Mouse (Mus musculus) frontal cortex, adult 2 months (tissue): ENCODE results near the gene Hic2. TPM values are rescaled to one million over a fixed set of nuclear protein-coding genes. Genes with fewer than 3 reads are reported as not detected.

Experiments used
- DNase-seq, 2 experiments: peaks; one replicate each; pipeline ENCODE4 v3.0.0; 2022; ENCODE audit warnings: low spot score in 1 of 2; ENCODE audit errors: extremely low spot score in 1 of 2
- polyA plus RNA-seq: library from polyadenylated mRNA; depleted of rRNA; stranded (reverse); fragments of >200 nt; gene quantifications from 2 replicates; pipeline ENCODE4 v1.2.3, GENCODE M21; 2012; rRNA removed

Hic2 gene
- polyA plus RNA-seq, 1 experiment, result 5.8 TPM

- DNase-seq, result no peak
These were observed 38.5 kb downstream of the Hic2 start for GRCm38 (mm10) chr16:17271856-17272255.

DNA sequence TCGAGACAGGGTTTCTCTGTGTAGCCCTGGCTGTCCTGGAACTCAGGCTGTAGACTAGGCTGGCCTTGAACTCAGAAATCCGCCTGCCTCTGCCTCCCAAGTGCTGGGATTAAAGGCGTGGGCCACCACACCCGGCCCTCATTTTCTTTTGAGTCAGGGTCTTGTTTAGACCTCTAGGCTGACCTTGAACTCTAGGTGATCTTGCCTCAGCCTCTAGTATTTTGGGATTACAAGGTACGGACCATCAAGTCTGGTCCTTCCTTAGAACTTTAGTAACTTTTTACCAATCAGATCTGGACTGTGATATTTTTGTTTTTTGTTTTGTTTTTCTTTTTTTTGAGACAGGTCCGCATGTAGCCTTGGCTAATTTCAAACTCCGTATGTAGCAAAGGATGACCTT is 42.3 kb downstream of the Hic2 start, which contains the start of gene Tmem191c:
Tmem191c (plus strand) TSS at position 357 of the 400 bp plus-strand sequence.
- DNase-seq, result no peak

DNA sequence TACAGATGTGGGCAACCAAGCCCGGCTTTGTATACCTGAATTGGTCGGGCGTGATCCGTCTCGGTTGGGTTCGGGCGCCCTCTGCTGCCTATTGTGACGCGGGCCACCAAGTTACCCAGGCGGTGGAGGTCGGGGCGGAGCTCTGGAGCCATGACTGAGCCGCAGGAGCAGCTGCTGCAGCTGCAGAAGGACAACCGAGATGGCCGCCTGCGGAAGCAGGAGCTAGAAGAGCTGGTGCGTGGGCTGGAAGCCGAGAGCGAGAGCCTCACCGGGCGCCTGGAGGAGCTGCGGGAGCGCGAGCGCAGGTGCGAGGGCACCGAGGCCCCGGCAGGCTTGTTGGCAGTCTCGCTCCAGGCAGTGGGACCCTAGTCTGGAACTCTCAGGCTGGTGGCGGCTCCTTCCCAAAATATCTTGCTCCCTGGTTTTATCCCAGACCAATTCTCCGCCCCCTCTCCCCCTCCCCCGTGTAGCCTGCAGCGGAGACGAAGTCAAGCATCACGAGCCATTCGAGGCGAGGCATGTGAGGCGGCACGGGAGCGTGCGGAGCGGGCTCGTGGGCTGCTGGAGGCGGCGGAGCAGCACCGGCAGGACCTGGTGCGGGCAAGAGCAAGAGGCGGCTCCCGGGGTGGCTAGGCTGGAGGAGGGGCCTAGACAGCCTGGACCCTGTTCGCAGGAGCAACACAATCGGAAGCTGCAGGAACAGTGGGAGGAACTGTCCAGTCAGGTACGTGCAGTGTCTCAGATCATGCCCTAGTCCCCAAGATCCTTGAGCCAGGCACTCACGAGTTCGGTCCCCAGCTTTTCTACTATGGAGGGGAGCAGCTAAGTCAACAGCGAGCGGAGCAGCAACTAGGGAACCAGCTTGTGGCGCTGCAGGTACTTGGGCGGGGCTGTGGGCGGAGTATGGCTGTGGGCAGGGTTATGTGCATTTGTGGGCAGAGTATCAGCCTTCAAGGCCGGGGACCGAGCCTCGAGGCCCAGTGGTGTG is 43.1 kb downstream of the Hic2 start:
- peak; percentile 87 to 97 for DNase-seq

DNA sequence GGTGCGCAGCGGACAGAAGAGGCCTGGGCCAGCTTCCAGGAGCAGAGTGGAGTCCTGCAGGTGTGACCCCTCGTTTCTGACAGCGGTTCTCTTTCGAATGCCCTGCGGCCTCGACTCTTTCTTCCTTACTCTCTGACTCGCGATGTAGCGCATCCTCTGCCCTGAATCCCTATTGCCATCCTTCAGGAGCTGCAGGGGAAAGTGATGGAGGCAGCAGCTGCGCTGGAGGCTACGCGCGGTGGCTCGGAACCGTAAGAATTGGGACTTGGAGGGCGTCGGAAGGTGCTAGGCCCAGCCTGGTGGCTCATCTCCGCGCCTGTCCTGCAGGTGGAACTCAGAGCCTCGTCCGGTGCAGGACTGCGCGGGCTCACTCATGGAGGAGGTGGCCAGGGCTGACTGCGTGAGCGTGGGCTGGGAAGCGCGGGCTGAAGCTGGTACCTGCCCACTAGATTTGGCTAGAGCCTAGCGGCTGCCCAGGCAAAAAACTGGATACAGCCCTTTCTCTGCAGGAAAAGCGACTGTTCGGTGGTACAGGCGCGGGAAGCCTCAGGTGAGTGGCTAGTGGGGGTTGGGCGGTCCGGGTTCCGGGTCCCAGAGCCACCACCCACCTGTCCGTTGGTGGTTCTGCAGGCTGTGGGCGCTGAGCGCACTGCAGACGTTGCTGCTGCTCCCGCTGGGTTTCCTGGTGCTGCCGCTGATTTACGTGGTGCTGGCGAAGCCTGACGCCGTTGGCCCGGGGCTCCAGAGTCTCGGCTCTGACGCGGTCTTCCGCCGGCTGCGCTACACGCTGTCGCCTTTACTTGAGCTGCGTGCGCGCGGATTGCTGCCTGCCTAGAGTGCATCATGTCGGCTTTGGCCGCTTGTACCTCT is 44.2 kb downstream of the Hic2 start:
- DNase-seq, result peak; percentile 55 to 78

DNA sequence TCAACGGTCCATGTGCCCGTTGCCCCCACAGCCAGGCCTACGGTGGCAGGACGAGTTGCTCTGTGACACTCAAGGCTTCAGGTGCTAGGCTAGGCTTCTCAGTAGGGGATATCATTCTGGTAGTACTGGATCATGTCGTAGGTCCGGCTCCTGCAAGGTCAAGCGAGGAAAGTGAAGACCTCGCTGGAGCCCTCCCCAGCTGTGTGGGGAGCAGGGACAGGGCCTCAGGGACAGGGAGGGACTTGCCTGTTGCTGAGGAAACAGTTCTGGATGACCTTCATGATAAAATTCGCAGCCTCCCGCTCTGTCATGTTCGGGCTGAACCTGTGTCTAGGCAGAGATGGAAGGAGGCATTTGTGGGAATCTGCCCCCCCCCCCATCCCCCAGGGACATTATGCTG is 47.1 kb downstream of the Hic2 start:
- no peak for DNase-seq

GRCm38 (mm10) chr16:17283151-17283550 is 49.8 kb downstream of the Hic2 start:
- peak in 1 of 2 experiments; percentile 38 for DNase-seq

DNA sequence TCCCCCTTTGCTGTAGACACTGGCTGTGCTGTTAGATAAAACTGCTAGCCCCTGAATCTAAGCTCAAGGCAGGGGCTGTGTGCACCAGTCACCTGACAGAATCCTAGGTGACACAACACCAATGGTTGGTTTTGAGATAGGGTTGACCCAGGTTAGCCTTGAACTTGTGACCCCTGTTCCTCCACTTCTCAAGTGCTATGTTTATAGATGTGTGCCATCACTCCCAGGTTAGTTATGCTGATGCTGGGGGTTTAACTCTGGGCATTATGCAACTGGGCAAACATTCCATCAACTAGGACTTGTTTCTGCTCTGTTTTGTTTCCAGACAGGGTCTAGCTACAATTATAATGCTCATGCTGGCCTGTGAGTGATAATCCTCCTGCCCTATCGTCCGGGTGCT is 53.7 kb downstream of the Hic2 start:
- no peak for DNase-seq

DNA sequence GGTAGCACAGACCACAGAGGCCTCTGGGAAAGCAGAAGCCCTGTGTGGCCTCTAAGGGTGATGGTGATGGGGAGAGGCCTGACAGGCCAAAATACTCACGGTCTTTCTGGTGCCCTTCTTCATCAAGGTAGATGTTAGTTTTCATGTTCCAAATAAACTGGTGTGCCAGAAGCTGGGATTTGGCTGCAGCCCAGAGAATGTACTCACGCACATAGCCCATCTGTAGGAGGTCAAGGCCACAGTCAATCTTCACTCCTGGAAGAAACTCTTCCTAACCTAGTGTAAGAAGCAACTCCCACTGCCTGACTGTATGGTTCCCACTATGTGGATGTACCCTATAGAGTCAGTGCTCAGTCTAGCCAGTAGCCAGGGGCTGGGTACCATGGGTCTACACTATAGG is 57.6 kb downstream of the Hic2 start:
- DNase-seq, result no peak

GRCm38 (mm10) chr16:17292751-17293150 is 59.4 kb downstream of the Hic2 start:
- peak in 1 of 2 experiments; percentile 78 for DNase-seq

DNA sequence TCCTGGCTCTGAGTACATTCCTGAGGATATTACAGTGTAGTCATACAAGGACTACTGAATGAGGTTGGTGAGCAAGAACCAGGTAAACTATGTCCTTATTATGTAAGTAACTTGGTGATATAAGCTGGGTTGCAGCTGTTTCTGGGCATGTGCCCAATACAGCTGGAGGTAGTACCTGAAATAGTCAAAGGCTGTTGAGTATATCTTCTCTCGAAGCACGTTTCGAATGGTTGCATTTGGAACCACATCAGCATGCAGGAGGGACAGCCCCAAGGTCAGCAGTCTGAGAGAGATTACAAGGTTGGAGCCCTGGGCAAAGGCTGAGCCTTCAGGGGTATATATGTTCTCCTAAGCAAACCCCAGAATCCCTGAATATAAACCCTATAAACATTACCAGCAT is 67.4 kb downstream of the Hic2 start:
- DNase-seq, result no peak

DNA sequence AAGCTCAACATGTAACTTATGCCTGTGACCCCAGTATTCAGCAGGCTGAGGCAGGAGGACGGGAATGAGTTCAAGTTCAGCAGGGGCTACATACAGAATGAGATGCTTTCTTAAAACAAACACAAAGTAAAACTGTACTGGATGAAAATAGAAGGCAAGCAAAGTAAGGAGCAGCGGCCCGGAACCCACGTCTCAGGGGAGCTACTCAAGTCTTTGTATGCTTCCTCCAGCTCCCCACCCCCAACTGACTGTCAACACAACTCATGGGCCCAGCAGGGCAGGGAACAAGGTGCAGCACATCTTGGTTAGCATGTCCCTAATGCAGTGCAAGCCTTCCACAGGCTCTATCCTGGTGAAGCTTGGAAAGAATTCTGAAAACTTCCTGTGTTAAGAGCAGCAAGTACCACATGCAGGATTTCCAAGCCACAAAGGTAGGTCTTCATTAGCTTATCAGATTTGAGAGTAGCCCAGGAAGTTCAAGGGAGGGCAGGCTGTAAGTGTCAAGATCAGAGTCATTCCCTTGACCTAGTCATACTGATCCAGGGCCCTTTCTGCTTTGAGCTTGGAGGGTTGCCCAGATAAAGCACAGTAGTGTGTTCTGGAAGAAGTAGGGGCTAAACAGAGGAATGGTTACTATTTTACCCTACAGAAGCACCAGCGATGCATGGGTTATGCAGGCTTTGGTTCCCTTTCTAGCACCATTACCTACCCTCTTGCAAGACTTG is 70.3 kb downstream of the Hic2 start:
- no peak for DNase-seq

DNA sequence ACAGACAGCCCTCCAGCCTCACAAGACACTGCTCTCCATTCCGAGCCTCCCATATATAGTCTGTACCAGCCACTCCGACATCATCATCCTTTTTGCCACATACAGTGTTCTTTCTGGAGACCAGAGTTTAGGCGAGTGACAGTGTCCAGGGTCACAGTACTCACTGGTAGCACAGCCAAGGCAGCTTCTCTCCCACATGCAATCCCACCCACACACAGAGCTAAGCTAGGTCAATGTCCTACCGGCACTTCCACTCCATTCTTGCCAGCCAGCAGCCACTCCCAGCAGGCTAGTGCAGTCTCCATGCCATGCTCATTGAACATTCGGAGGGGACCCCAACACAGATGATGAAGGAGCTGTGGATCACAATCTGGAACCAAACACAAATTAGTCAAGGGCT is 74.1 kb downstream of the Hic2 start:
- DNase-seq, result no peak

DNA sequence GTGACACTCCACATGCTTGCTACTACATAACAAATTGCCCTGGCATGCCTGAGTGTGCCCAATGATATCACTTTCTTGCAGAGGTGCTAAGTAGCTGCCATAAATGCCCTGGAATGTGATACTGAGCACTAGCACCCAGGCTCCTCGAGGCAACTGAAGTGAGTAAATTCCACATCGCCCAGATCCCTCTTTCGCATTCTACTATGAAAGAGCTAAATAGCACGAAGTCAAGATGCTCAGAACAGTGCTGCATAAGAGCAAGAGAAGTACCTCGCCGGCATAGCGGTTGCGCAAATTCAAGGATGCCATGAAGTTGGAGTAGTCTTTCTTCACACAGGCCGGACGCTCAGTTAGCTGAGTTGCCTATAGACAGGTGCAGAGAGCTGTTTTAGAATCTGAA is 75.7 kb downstream of the Hic2 start:
- DNase-seq, result no peak

- no peak for DNase-seq
These were observed 79.2 kb downstream of the Hic2 start for GRCm38 (mm10) chr16:17312531-17312930.

Other genes starting within 250 kb of the Hic2 start
- gene Ypel1, start 163.9 kb upstream of the Hic2 start, polyA plus RNA-seq, result 29.2 and 37.4 TPM in 2 replicates
- 99.6 and 110 TPM in 2 replicates for gene Ppil2, start 122.3 kb upstream of the Hic2 start, polyA plus RNA-seq
- 4.8 and 5.2 TPM in 2 replicates for gene 2610318N02Rik, start 108.4 kb upstream of the Hic2 start, polyA plus RNA-seq
- 17.8 and 22.2 TPM in 2 replicates for gene Sdf2l1, start 101.2 kb upstream of the Hic2 start, polyA plus RNA-seq
- 29.4 and 29.9 TPM in 2 replicates for gene Ydjc, start 89.0 kb upstream of the Hic2 start, polyA plus RNA-seq
- gene Ccdc116, start 86.3 kb upstream of the Hic2 start, polyA plus RNA-seq, result 5.0 and 5.1 TPM in 2 replicates
- 131 and 136 TPM in 2 replicates for gene Ube2l3, start 30.9 kb upstream of the Hic2 start, polyA plus RNA-seq
- gene Rimbp3, start 25.0 kb upstream of the Hic2 start, polyA plus RNA-seq, result 0.69 and 0.96 TPM in 2 replicates
- 338 and 351 TPM in 2 replicates for gene Tmem191c, start 42.5 kb downstream of the Hic2 start, polyA plus RNA-seq
- gene Serpind1, start 97.8 kb downstream of the Hic2 start, polyA plus RNA-seq, result 2.1 and 4.0 TPM in 2 replicates
- gene Snap29, start 172.4 kb downstream of the Hic2 start, polyA plus RNA-seq, result 10.5 and 11.2 TPM in 2 replicates
- gene Pi4ka, start 172.7 kb downstream of the Hic2 start, polyA plus RNA-seq, result 305 and 311 TPM in 2 replicates
- gene Crkl, start 218.4 kb downstream of the Hic2 start, polyA plus RNA-seq, result 23.0 and 23.1 TPM in 2 replicates